Mouse (Mus musculus): ENCODE data around the gene Srrm2. TPM values are rescaled to one million over a fixed set of nuclear protein-coding genes. Genes with fewer than 3 reads are reported as not detected.

The Srrm2 gene
- polyA plus RNA-seq (2012; fragmentation: generic; extraction: Trizol): 100 to 1,000 TPM in 1 of 2 experiments, 10 to 100 TPM in 1; 26.7 to 115 TPM

GRCm38 (mm10) chr17:23790269-23791078 lies at the start of gene Srrm2:
Gene Srrm2, plus strand, starts transcription at chr17:23790532.

GRCm38 (mm10) chr17:23740598-23741021 lies 49.7 kb upstream of the Srrm2 start, which contains the start of gene Paqr4:
Gene Paqr4, minus strand, starts transcription at chr17:23740867.

GRCm38 (mm10) chr17:23745301-23746251 lies 44.8 kb upstream of the Srrm2 start, which contains the start of gene Kremen2:
Gene Kremen2, minus strand, starts transcription at chr17:23745833.

GRCm38 (mm10) chr17:23771284-23772218 lies 18.8 kb upstream of the Srrm2 start, which contains the start of gene Flywch1:
Gene Flywch1, minus strand, starts transcription at chr17:23771602.

GRCm38 (mm10) chr17:23785561-23786471 lies 4.5 kb upstream of the Srrm2 start, which contains the start of gene Flywch2:
Gene Flywch2, minus strand, starts transcription at chr17:23786081.

GRCm38 (mm10) chr17:23829064-23829619 lies 38.8 kb downstream of the Srrm2 start, which contains the start of gene Elob:
Gene Elob, minus strand, starts transcription at chr17:23829136.

GRCm38 (mm10) chr17:23836006-23836575 lies 45.8 kb downstream of the Srrm2 start, which contains the start of gene Prss33:
Gene Prss33, minus strand, starts transcription at chr17:23836056.

GRCm38 (mm10) chr17:23843812-23844273 lies 53.5 kb downstream of the Srrm2 start, which contains the start of the genes Prss32 and Prss41:
Gene Prss32, plus strand, starts transcription at chr17:23843855.
Gene Prss41, minus strand, starts transcription at chr17:23844172.

GRCm38 (mm10) chr17:23867756-23868155 lies 77.4 kb downstream of the Srrm2 start, which contains the start of gene Prss21:
Gene Prss21, plus strand, starts transcription at chr17:23868056.

Other genes with a start within 250 kb of the Srrm2 start
- 10 to 100 TPM in 1 of 2 experiments, 1 to 10 TPM in 1; 9.1 to 12.4 TPM for gene Zfp213, start 226.3 kb upstream of the Srrm2 start, polyA plus RNA-seq (2012; fragmentation: generic; extraction: Trizol)
- 1 to 10 TPM; 2.1 to 3.2 TPM for gene Zfp13, start 191.0 kb upstream of the Srrm2 start, polyA plus RNA-seq (2012; fragmentation: generic; extraction: Trizol)
- gene Zscan10, start 189.7 kb upstream of the Srrm2 start, polyA plus RNA-seq (2012; fragmentation: generic; extraction: Trizol): under 1 TPM in 1 of 2 experiments, not detected in 1; 0.02 TPM
- not detected for gene Mmp25, start 145.3 kb upstream of the Srrm2 start, polyA plus RNA-seq (2012; fragmentation: generic; extraction: Trizol)
- under 1 TPM; 0.05 to 0.18 TPM for gene Bicdl2, start 130.0 kb upstream of the Srrm2 start, polyA plus RNA-seq (2012; fragmentation: generic; extraction: Trizol)
- 100 to 1,000 TPM; 438 to 526 TPM for gene Hcfc1r1, start 116.9 kb upstream of the Srrm2 start, polyA plus RNA-seq (2012; fragmentation: generic; extraction: Trizol)
- gene Thoc6, start 116.7 kb upstream of the Srrm2 start, polyA plus RNA-seq (2012; fragmentation: generic; extraction: Trizol): 10 to 100 TPM; 27.0 to 29.9 TPM
- 100 to 1,000 TPM in 1 of 2 experiments, 10 to 100 TPM in 1; 78.5 to 413 TPM for gene Tnfrsf12a, start 113.1 kb upstream of the Srrm2 start, polyA plus RNA-seq (2012; fragmentation: generic; extraction: Trizol)
- under 1 TPM in 1 of 2 experiments, not detected in 1; 0.04 TPM for gene Cldn6, start 111.3 kb upstream of the Srrm2 start, polyA plus RNA-seq (2012; fragmentation: generic; extraction: Trizol)
- gene Cldn9, start 106.5 kb upstream of the Srrm2 start, polyA plus RNA-seq (2012; fragmentation: generic; extraction: Trizol): 1 to 10 TPM in 1 of 2 experiments, under 1 TPM in 1; 0.53 to 3.5 TPM
- under 1 TPM; 0.07 to 0.45 TPM for gene 1520401A03Rik, start 67.7 kb upstream of the Srrm2 start, polyA plus RNA-seq (2012; fragmentation: generic; extraction: Trizol)
- 10 to 100 TPM; 24.3 to 38.2 TPM for gene Pkmyt1, start 64.2 kb upstream of the Srrm2 start, polyA plus RNA-seq (2012; fragmentation: generic; extraction: Trizol)
- 10 to 100 TPM; 22.3 to 32.8 TPM for gene Paqr4, start 49.7 kb upstream of the Srrm2 start, polyA plus RNA-seq (2012; fragmentation: generic; extraction: Trizol)
- gene Kremen2, start 44.7 kb upstream of the Srrm2 start, polyA plus RNA-seq (2012; fragmentation: generic; extraction: Trizol): under 1 TPM in 1 of 2 experiments, not detected in 1; 0.07 TPM
- gene Flywch1, start 18.9 kb upstream of the Srrm2 start, polyA plus RNA-seq (2012; fragmentation: generic; extraction: Trizol): 10 to 100 TPM; 49.7 to 60.6 TPM
- gene Flywch2, start 4.5 kb upstream of the Srrm2 start, polyA plus RNA-seq (2012; fragmentation: generic; extraction: Trizol): under 1 TPM in 1 of 2 experiments, not detected in 1; 0.55 TPM
- gene Elob, start 38.6 kb downstream of the Srrm2 start, polyA plus RNA-seq (2012; fragmentation: generic; extraction: Trizol): 1,000 to 10,000 TPM; 1,533 to 1,676 TPM
- not detected for gene Prss33, start 45.5 kb downstream of the Srrm2 start, polyA plus RNA-seq (2012; fragmentation: generic; extraction: Trizol)
- under 1 TPM in 1 of 2 experiments, not detected in 1; 0.05 TPM for gene Prss32, start 53.3 kb downstream of the Srrm2 start, polyA plus RNA-seq (2012; fragmentation: generic; extraction: Trizol)
- gene Prss41, start 53.6 kb downstream of the Srrm2 start, polyA plus RNA-seq (2012; fragmentation: generic; extraction: Trizol): under 1 TPM in 1 of 2 experiments, not detected in 1; 0.02 TPM
- gene Prss21, start 77.5 kb downstream of the Srrm2 start, polyA plus RNA-seq (2012; fragmentation: generic; extraction: Trizol): not detected
- not detected for gene Dcpp1, start 90.3 kb downstream of the Srrm2 start, polyA plus RNA-seq (2012; fragmentation: generic; extraction: Trizol)
- not detected for gene Dcpp2, start 90.3 kb downstream of the Srrm2 start, polyA plus RNA-seq (2012; fragmentation: generic; extraction: Trizol)
- not detected for gene Dcpp3, start 126.9 kb downstream of the Srrm2 start, polyA plus RNA-seq (2012; fragmentation: generic; extraction: Trizol)
- gene Sbp, start 151.1 kb downstream of the Srrm2 start, polyA plus RNA-seq (2012; fragmentation: generic; extraction: Trizol): not detected
- gene Sbpl, start 164.7 kb downstream of the Srrm2 start, polyA plus RNA-seq (2012; fragmentation: generic; extraction: Trizol): not detected
- gene Prss30, start 190.0 kb downstream of the Srrm2 start, polyA plus RNA-seq (2012; fragmentation: generic; extraction: Trizol): under 1 TPM; 0.02 to 0.22 TPM
- gene Prss22, start 207.6 kb downstream of the Srrm2 start, polyA plus RNA-seq (2012; fragmentation: generic; extraction: Trizol): under 1 TPM; 0.46 to 0.69 TPM
- gene Prss27, start 247.6 kb downstream of the Srrm2 start, polyA plus RNA-seq (2012; fragmentation: generic; extraction: Trizol): under 1 TPM; 0.09 to 0.12 TPM

Measured in C3H10T1/2 (cell line).